Mouse (Mus musculus): ENCODE measurements around the gene Gm45021.

DNA sequence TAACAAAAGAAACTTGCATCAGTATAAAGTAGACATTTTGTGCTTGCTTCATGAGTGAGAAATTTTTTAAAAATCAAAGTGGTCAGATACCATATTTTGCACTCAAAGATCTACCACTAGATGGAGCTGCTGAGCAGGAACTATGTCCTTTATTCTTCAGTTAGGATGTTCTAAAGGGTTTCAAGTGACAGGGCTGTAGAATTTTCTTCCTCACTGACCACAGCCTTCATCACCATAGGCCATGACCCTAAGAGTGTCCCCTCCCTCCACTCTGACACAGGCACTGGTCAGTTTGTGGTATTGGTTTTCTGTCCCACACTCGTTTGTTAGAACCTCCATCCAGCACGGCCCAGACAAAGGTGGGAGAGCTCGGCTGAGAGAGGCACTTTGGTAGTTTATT is 7.4 kb upstream of the Gm45021 start:
- TF ChIP-seq CTCF (IDR thresholded peaks at IDR 0.05; ENCODE audit: control insufficient read depth, insufficient read depth, insufficient read length) = no peak
- no peak for TF ChIP-seq FOSL1 (IDR thresholded peaks at IDR 0.05; ENCODE audit: insufficient read depth, low read length, poor library complexity, severe bottlenecking)
- TF ChIP-seq USF1 (IDR thresholded peaks at IDR 0.05; ENCODE audit: low read depth) = no peak
- no peak for TF ChIP-seq MAX (IDR thresholded peaks at IDR 0.05)
- TF ChIP-seq MYOD1 (IDR thresholded peaks at IDR 0.05; ENCODE audit: control insufficient read depth, insufficient read length, low read depth) = no peak
- no peak for TF ChIP-seq CEBPB (IDR thresholded peaks at IDR 0.05; ENCODE audit: low read depth)
- TF ChIP-seq MYOG (IDR thresholded peaks at IDR 0.05; ENCODE audit: control insufficient read depth, extremely low read depth, insufficient read length) = no peak

Data from C2C12 (cell line).